Comparison of ENCODE assay signal across 16 mouse cellular contexts in the genomic region with DNA sequence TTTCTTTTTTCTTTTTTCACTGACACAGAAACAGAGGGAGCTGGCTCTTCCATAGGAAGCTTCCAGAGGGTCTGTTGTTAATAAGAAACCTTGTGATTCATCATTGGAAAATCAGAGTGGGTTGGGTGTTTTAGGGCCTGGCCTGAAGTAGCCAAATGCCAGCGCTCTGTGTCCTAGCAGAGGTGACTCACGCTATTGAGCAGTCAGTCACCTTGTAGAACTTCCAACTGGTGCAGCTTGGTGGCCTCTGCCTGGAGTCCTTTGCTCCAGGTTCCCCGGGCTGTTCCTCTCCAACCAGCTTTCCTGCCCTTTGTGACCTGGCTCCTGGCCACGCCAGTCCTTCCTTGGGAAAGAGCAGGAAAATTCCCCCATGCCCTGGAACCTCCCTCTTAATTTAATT. TPM values are rescaled to one million over a fixed set of nuclear protein-coding genes. Genes with fewer than 3 reads are reported as not detected.
DNase-seq lines count a peak whose midpoint lies in the region; ATAC-seq lines count a peak whose summit lies in the region.
"Had no signal": no experiment of that assay in that cellular context is flagged by ENCODE, and none has a peak within 500 bp of the region (broad histone marks: within the 10 kb centered on the region; RNA-seq: fewer than 3 reads in every experiment).

No protein-coding gene starts in this region.

- no peak overlapping the region for H3K9ac ChIP-seq in kidney, embryonic 16.5 days (replicated peaks; ENCODE audit: low read length)
- H3K9ac ChIP-seq: neural tube, embryonic 12.5 days had no signal

- H3K27ac ChIP-seq in kidney, embryonic 16.5 days (ENCODE audit: low read length) = no peak overlapping the region
- H3K27ac ChIP-seq: limb, embryonic 10.5 days; midbrain, embryonic 10.5 days; neural tube, embryonic 12.5 days had no signal

- DNase-seq in kidney, adult 18-20 months = peak; percentile 31
- peak; percentile 8 to 42 for DNase-seq in adrenal gland, adult 18-20 months (ENCODE audit: low spot score in 2 of 2)
- DNase-seq in gastrocnemius, postnatal 36 days = peak; percentile 32 to 39
- DNase-seq in kidney, postnatal 14 days = peak; percentile 66
- no peak for DNase-seq in thymus, adult 18-20 months
- no peak for DNase-seq in embryo, embryonic 9.5 days (ENCODE audit: extremely low spot score)
- no peak for DNase-seq in thymus, postnatal 36 days
- DNase-seq: cerebellum, adult 11-12 months; lung, adult 2 months; thymus, postnatal 25 days had no signal

- no peak overlapping the region for H3K4me3 ChIP-seq in kidney, embryonic 16.5 days (ENCODE audit: low read length)
- H3K4me3 ChIP-seq: limb, embryonic 10.5 days; midbrain, embryonic 10.5 days; neural tube, embryonic 12.5 days had no signal

- WGBS in kidney, embryonic 16.5 days = 68% methylated on average over 4 of the region's 4 CpGs

- no peaks in the 10 kb centered on the region for H3K27me3 ChIP-seq in kidney, embryonic 16.5 days (ENCODE audit: insufficient read depth, low read length)
- H3K27me3 ChIP-seq: neural tube, embryonic 12.5 days had no signal

- no peaks in the 10 kb centered on the region for H3K36me3 ChIP-seq in kidney, embryonic 16.5 days (ENCODE audit: insufficient read depth, low read length)
- H3K36me3 ChIP-seq: limb, embryonic 10.5 days; midbrain, embryonic 10.5 days; neural tube, embryonic 12.5 days had no signal

- no peak overlapping the region for H3K4me2 ChIP-seq in kidney, embryonic 16.5 days (replicated peaks; ENCODE audit: low read depth, low read length)
- H3K4me2 ChIP-seq: neural tube, embryonic 12.5 days had no signal

- intact Hi-C loops in gastrocnemius, postnatal 36 days (cut with DNase I) = no loop called here

- no peak for ATAC-seq in kidney, embryonic 16.5 days (ENCODE audit: low FRiP score, low TSS enrichment)
- ATAC-seq: forebrain, embryonic 14.5 days had no signal

- H3K4me1 ChIP-seq in kidney, embryonic 16.5 days (ENCODE audit: insufficient read depth, low read length) = no peaks in the 10 kb centered on the region
- H3K4me1 ChIP-seq: neural tube, embryonic 12.5 days had no signal

- peaks cover 2% of the 10 kb centered on the region; the same call in 1 of the 2 replicates for H3K9me3 ChIP-seq in kidney, embryonic 16.5 days (ENCODE audit: low read length)
- H3K9me3 ChIP-seq: limb, embryonic 10.5 days; midbrain, embryonic 10.5 days had no signal

RNA-seq across cellular contexts. Expression of a gene that starts 44.9 kb away (rescaled TPM):
- 15.2 and 15.5 TPM in 2 replicates for polyA plus RNA-seq in kidney, embryonic 16.5 days (2015; fragmentation: Nextera tagmentation; extraction: Ambion mirVana)
- total RNA-seq in adrenal gland, adult 18-20 months (2021) = 1 to 10 TPM; 1.8 to 4.2 TPM
- total RNA-seq in gastrocnemius, postnatal 36 days (2021) = 1 to 10 TPM; 3.1 to 3.5 TPM
- total RNA-seq: hematopoietic stem cell, adult 5-6 weeks had no signal

Comparison
In these comparisons a context has a peak if more than half of its experiments do, and no peak if none do; other contexts are left out.
1. DNase-seq: peak in kidney, adult 18-20 months (single experiment), adrenal gland, adult 18-20 months (2 of 2), gastrocnemius, postnatal 36 days (2 of 2) and kidney, postnatal 14 days (single experiment); none in thymus, adult 18-20 months (0 of 2), embryo, embryonic 9.5 days (single experiment) and thymus, postnatal 36 days (0 of 2).